31 mouse cellular contexts compared by ENCODE assay signal in genomic region chr11:69751635-69752034, GRCm38 (mm10). TPM values are rescaled to one million over a fixed set of nuclear protein-coding genes. Genes with fewer than 3 reads are reported as not detected.
A peak's percentile ranks its signal among the peaks of the same experiment; 100 is the strongest.
DNase-seq lines count a peak whose midpoint lies in the region; ATAC-seq and TF ChIP-seq lines count a peak whose summit lies in the region.
"Had no signal": no experiment of that assay in that cellular context is flagged by ENCODE, and none has a peak within 500 bp of the region (broad histone marks: within the 10 kb centered on the region; RNA-seq: fewer than 3 reads in every experiment).

No protein-coding gene starts in this region.

- peaks cover 30% of the 10 kb centered on the region for H3K4me1 ChIP-seq in heart, embryonic 11.5 days (ENCODE audit: control insufficient read depth, insufficient read depth, low read length)
- peaks cover 42% of the 10 kb centered on the region for H3K4me1 ChIP-seq in liver, embryonic 11.5 days (replicated peaks; ENCODE audit: control insufficient read depth, insufficient read depth, low read length)
- H3K4me1 ChIP-seq in liver, embryonic 14.5 days (replicated peaks; ENCODE audit: control insufficient read depth in 2 of 2, insufficient read depth in 2 of 2, low read length in 1 of 2): peaks cover 32 to 38% of the 10 kb centered on the region in 2 experiments
- H3K4me1 ChIP-seq in forebrain, embryonic 11.5 days (replicated peaks; ENCODE audit: control insufficient read depth, insufficient read depth, low read length): peaks cover 2% of the 10 kb centered on the region; the same call in 1 of the 2 replicates

- peak overlapping the region; percentile 23 for H3K4me2 ChIP-seq in heart, embryonic 11.5 days
- peak overlapping the region; percentile 41 for H3K4me2 ChIP-seq in liver, embryonic 11.5 days
- H3K4me2 ChIP-seq in liver, embryonic 14.5 days (ENCODE audit: low read depth): peak overlapping the region; percentile 43
- no peak overlapping the region for H3K4me2 ChIP-seq in forebrain, embryonic 11.5 days (ENCODE audit: low read depth, low read length, severe bottlenecking)
- H3K4me2 ChIP-seq: limb, embryonic 15.5 days; neural tube, embryonic 13.5 days had no signal

- no peak overlapping the region for H3K9ac ChIP-seq in heart, embryonic 11.5 days (ENCODE audit: low read depth, low read length)
- H3K9ac ChIP-seq in liver, embryonic 11.5 days (ENCODE audit: low read depth, low read length): no peak overlapping the region
- no peak overlapping the region; the same call in 1 of the 2 replicates for H3K9ac ChIP-seq in liver, embryonic 14.5 days (replicated peaks)
- no peak overlapping the region for H3K9ac ChIP-seq in forebrain, embryonic 11.5 days (ENCODE audit: low read length)
- H3K9ac ChIP-seq: forebrain, postnatal 0 days; limb, embryonic 15.5 days; neural tube, embryonic 13.5 days had no signal

- WGBS in heart, embryonic 11.5 days (ENCODE audit: insufficient replicate concordance): 31% methylated on average over 3 of the region's 3 CpGs
- 36% methylated on average over 3 of the region's 3 CpGs for WGBS in liver, embryonic 11.5 days
- 15% methylated on average over 3 of the region's 3 CpGs for WGBS in liver, embryonic 14.5 days (ENCODE audit: insufficient replicate concordance)
- WGBS in forebrain, embryonic 11.5 days: 88% methylated on average over 3 of the region's 3 CpGs

- intact Hi-C loops in heart, postnatal 36 days (cut with DNase I): no loop called here

- H3K36me3 ChIP-seq in heart, embryonic 11.5 days (ENCODE audit: control insufficient read depth, insufficient read depth, low read length): peaks cover 2% of the 10 kb centered on the region; the same call in 1 of the 2 replicates
- peaks cover 10% of the 10 kb centered on the region for H3K36me3 ChIP-seq in liver, embryonic 11.5 days (ENCODE audit: control insufficient read depth, insufficient read depth, low read length)
- H3K36me3 ChIP-seq in liver, embryonic 14.5 days (replicated peaks; ENCODE audit: control insufficient read depth, insufficient read depth, low read depth): peaks cover 30% of the 10 kb centered on the region
- H3K36me3 ChIP-seq in forebrain, embryonic 11.5 days (ENCODE audit: control insufficient read depth, insufficient read depth, low read length): peaks cover 6% of the 10 kb centered on the region; the same call in 1 of the 2 replicates

- no peak for TF ChIP-seq EP300 in liver, embryonic 14.5 days (IDR thresholded peaks at IDR 0.05; ENCODE audit: low read depth)

- no peak for ATAC-seq in heart, embryonic 11.5 days (replicated peaks; ENCODE audit: insufficient number of reproducible peaks, low FRiP score, low TSS enrichment)
- ATAC-seq in liver, embryonic 11.5 days (replicated peaks; ENCODE audit: low FRiP score): peak; percentile 53; the same call in 1 of the 2 replicates
- peak; percentile 42; the same call in 1 of the 2 replicates for ATAC-seq in liver, embryonic 14.5 days (ENCODE audit: insufficient read depth)
- peak; percentile 57 for ATAC-seq in megakaryocyte-erythroid progenitor cell, adult 5-6 weeks (replicated peaks; ENCODE audit: low FRiP score, low TSS enrichment, poor library complexity, severe bottlenecking)
- no peak for ATAC-seq in forebrain, embryonic 11.5 days (replicated peaks; ENCODE audit: low FRiP score)
- ATAC-seq: CD4-positive, CD25-positive, alpha-beta regulatory T cell, adult 4 months; forebrain, postnatal 0 days; Patski had no signal

- DNase-seq in heart, postnatal 36 days: no peak
- no peak for DNase-seq in liver, embryonic 11.5 days (ENCODE audit: low spot score)
- DNase-seq in liver: no peak
- no peak for DNase-seq in liver, embryonic 14.5 days (ENCODE audit: low read depth in 3 of 3, low spot score in 3 of 3)
- no peak for DNase-seq in testis, postnatal 14 days (ENCODE audit: low spot score)
- DNase-seq in forebrain, embryonic 11.5 days (ENCODE audit: low spot score): no peak
- DNase-seq: cerebellum, adult 11 months; cerebellum, adult 9-11 months; forebrain, postnatal 0 days; gastrocnemius, postnatal 36 days; kidney, adult 2 months; layer of hippocampus, adult 9-11 months; left cerebral cortex, postnatal 4 days; midbrain, embryonic 14.5 days; right cerebral cortex, postnatal 25 days; spleen, adult 18-20 months; thymus, postnatal 36 days had no signal

- peak overlapping the region; percentile 0; the same call in 1 of the 2 replicates for H3K27ac ChIP-seq in heart, embryonic 11.5 days (ENCODE audit: low read depth, low read length)
- H3K27ac ChIP-seq in liver, embryonic 11.5 days (ENCODE audit: low read depth, low read length): peak overlapping the region; percentile 15; the same call in 1 of the 2 replicates
- H3K27ac ChIP-seq in liver, embryonic 14.5 days: peak overlapping the region; percentile 11; the same call in 1 of the 2 replicates
- no peak overlapping the region for H3K27ac ChIP-seq in forebrain, embryonic 11.5 days (ENCODE audit: low read depth, low read length)
- H3K27ac ChIP-seq: embryonic facial prominence, embryonic 10.5 days; forebrain, embryonic 10.5 days; kidney, postnatal 0 days; left cerebral cortex, adult 2 months; limb, embryonic 15.5 days; neural tube, embryonic 13.5 days had no signal

- no peak for TF ChIP-seq CTCF in liver, embryonic 14.5 days (IDR thresholded peaks at IDR 0.05; ENCODE audit: low read depth)

- no peak overlapping the region for H3K4me3 ChIP-seq in heart, embryonic 11.5 days (ENCODE audit: low read depth, low read length)
- H3K4me3 ChIP-seq in liver, embryonic 11.5 days (ENCODE audit: low read depth, low read length): no peak overlapping the region
- no peak overlapping the region for H3K4me3 ChIP-seq in liver, embryonic 14.5 days (ENCODE audit: insufficient read depth in 1 of 2, low read depth in 2 of 2, low read length in 2 of 2)
- H3K4me3 ChIP-seq in forebrain, embryonic 11.5 days (ENCODE audit: low read depth, low read length): no peak overlapping the region
- H3K4me3 ChIP-seq: embryonic facial prominence, embryonic 10.5 days; forebrain, embryonic 10.5 days; left cerebral cortex, adult 2 months; limb, embryonic 15.5 days; neural tube, embryonic 13.5 days had no signal

- no peaks in the 10 kb centered on the region for H3K27me3 ChIP-seq in heart, embryonic 11.5 days (ENCODE audit: control insufficient read depth, insufficient read depth, low read length)
- H3K27me3 ChIP-seq in liver, embryonic 11.5 days (replicated peaks; ENCODE audit: control insufficient read depth, insufficient read depth, low read length): no peaks in the 10 kb centered on the region
- H3K27me3 ChIP-seq in liver, embryonic 14.5 days (ENCODE audit: control insufficient read depth, insufficient read depth, low read length): no peaks in the 10 kb centered on the region
- H3K27me3 ChIP-seq in forebrain, embryonic 11.5 days (ENCODE audit: control insufficient read depth, insufficient read depth, low read length): no peaks in the 10 kb centered on the region
- H3K27me3 ChIP-seq: limb, embryonic 15.5 days; neural tube, embryonic 13.5 days; Patski had no signal

- no peaks in the 10 kb centered on the region for H3K9me3 ChIP-seq in heart, embryonic 11.5 days (replicated peaks; ENCODE audit: control insufficient read depth, low read length)
- no peaks in the 10 kb centered on the region for H3K9me3 ChIP-seq in liver, embryonic 11.5 days (ENCODE audit: control insufficient read depth, low read length)
- H3K9me3 ChIP-seq in liver, embryonic 14.5 days (ENCODE audit: control insufficient read depth, low read length): no peaks in the 10 kb centered on the region
- H3K9me3 ChIP-seq in forebrain, embryonic 11.5 days (ENCODE audit: control insufficient read depth, low read length): no peaks in the 10 kb centered on the region
- H3K9me3 ChIP-seq: embryonic facial prominence, embryonic 10.5 days; forebrain, embryonic 10.5 days; limb, embryonic 15.5 days; neural tube, embryonic 13.5 days had no signal

RNA-seq across cellular contexts. Expression of gene Polr2a, which starts 6.8 kb away (rescaled TPM):
- 29.0 and 36.7 TPM in 2 replicates for polyA plus RNA-seq in heart, embryonic 11.5 days (2014; fragmentation: Nextera tagmentation; extraction: Ambion mirVana)
- total RNA-seq in heart, postnatal 36 days (2021): 10 to 100 TPM; 30.1 to 35.4 TPM
- 46.1 and 48.9 TPM in 2 replicates for polyA plus RNA-seq in liver, embryonic 11.5 days (2014; fragmentation: Nextera tagmentation; extraction: Ambion mirVana)
- 14.3 and 16.0 TPM in 2 replicates for polyA plus RNA-seq in liver, embryonic 14.5 days (2012; rRNA removed)
- polyA plus RNA-seq in liver, embryonic 14.5 days (2014; fragmentation: Nextera tagmentation; extraction: Ambion mirVana): 19.5 and 22.4 TPM in 2 replicates
- total RNA-seq in megakaryocyte-erythroid progenitor cell, adult 5-6 weeks (2014; fragmentation: Nextera tagmentation): 106 TPM in 2 replicates
- total RNA-seq in megakaryocyte-erythroid progenitor cell, adult 5-6 weeks (2017): 11.9 and 26.6 TPM in 2 replicates
- polyA plus RNA-seq in forebrain, embryonic 11.5 days (2014; fragmentation: Nextera tagmentation; extraction: Ambion mirVana): 61.2 and 65.7 TPM in 2 replicates

RNA-seq across cellular contexts. Expression of gene Slc35g3, which starts 10.1 kb away (rescaled TPM):
- polyA plus RNA-seq in heart, embryonic 11.5 days (2014; fragmentation: Nextera tagmentation; extraction: Ambion mirVana): 0.10 TPM in 1 of 2 replicates, not detected in the other
- not detected for total RNA-seq in heart, postnatal 36 days (2021)
- polyA plus RNA-seq in liver, embryonic 11.5 days (2014; fragmentation: Nextera tagmentation; extraction: Ambion mirVana): not detected in 2 replicates
- not detected in 2 replicates for polyA plus RNA-seq in liver, embryonic 14.5 days (2012; rRNA removed)
- not detected in 2 replicates for polyA plus RNA-seq in liver, embryonic 14.5 days (2014; fragmentation: Nextera tagmentation; extraction: Ambion mirVana)
- total RNA-seq in megakaryocyte-erythroid progenitor cell, adult 5-6 weeks (2014; fragmentation: Nextera tagmentation): not detected in 2 replicates
- not detected in 2 replicates for total RNA-seq in megakaryocyte-erythroid progenitor cell, adult 5-6 weeks (2017)
- not detected in 2 replicates for polyA plus RNA-seq in forebrain, embryonic 11.5 days (2014; fragmentation: Nextera tagmentation; extraction: Ambion mirVana)
- total RNA-seq: adrenal gland, adult 18-20 months; adrenal gland, postnatal 4 days; forebrain, postnatal 0 days; gastrocnemius, postnatal 36 days; left cerebral cortex, adult 2 months; left cerebral cortex, postnatal 4 days had no signal
- polyA plus RNA-seq: CD4-positive, CD25-positive, alpha-beta regulatory T cell, adult 4 months; cortical plate, adult 2 months; forebrain, embryonic 10.5 days; forebrain, postnatal 0 days; kidney, postnatal 0 days; large intestine, adult 2 months had no signal

RNA-seq across cellular contexts. Expression of gene Zbtb4, which starts 14.1 kb away (rescaled TPM):
- polyA plus RNA-seq in heart, embryonic 11.5 days (2014; fragmentation: Nextera tagmentation; extraction: Ambion mirVana): 2.1 and 3.1 TPM in 2 replicates
- total RNA-seq in heart, postnatal 36 days (2021): 10 to 100 TPM; 39.0 to 43.1 TPM
- 0.90 and 1.0 TPM in 2 replicates for polyA plus RNA-seq in liver, embryonic 11.5 days (2014; fragmentation: Nextera tagmentation; extraction: Ambion mirVana)
- 1.4 and 1.5 TPM in 2 replicates for polyA plus RNA-seq in liver, embryonic 14.5 days (2012; rRNA removed)
- 0.45 and 0.58 TPM in 2 replicates for polyA plus RNA-seq in liver, embryonic 14.5 days (2014; fragmentation: Nextera tagmentation; extraction: Ambion mirVana)
- 2.8 and 4.0 TPM in 2 replicates for total RNA-seq in megakaryocyte-erythroid progenitor cell, adult 5-6 weeks (2014; fragmentation: Nextera tagmentation)
- total RNA-seq in megakaryocyte-erythroid progenitor cell, adult 5-6 weeks (2017): 1.1 and 2.1 TPM in 2 replicates
- polyA plus RNA-seq in forebrain, embryonic 11.5 days (2014; fragmentation: Nextera tagmentation; extraction: Ambion mirVana): 1.1 and 1.4 TPM in 2 replicates

RNA-seq across cellular contexts. Expression of gene Chrnb1, which starts 44.1 kb away (rescaled TPM):
- polyA plus RNA-seq in heart, embryonic 11.5 days (2014; fragmentation: Nextera tagmentation; extraction: Ambion mirVana): 3.7 and 4.5 TPM in 2 replicates
- 1 to 10 TPM; 3.6 to 4.3 TPM for total RNA-seq in heart, postnatal 36 days (2021)
- 1.3 and 1.4 TPM in 2 replicates for polyA plus RNA-seq in liver, embryonic 11.5 days (2014; fragmentation: Nextera tagmentation; extraction: Ambion mirVana)
- polyA plus RNA-seq in liver, embryonic 14.5 days (2012; rRNA removed): 0.44 and 0.58 TPM in 2 replicates
- polyA plus RNA-seq in liver, embryonic 14.5 days (2014; fragmentation: Nextera tagmentation; extraction: Ambion mirVana): 0.32 and 0.33 TPM in 2 replicates
- total RNA-seq in megakaryocyte-erythroid progenitor cell, adult 5-6 weeks (2014; fragmentation: Nextera tagmentation): 2.3 TPM in 1 of 2 replicates, not detected in the other
- total RNA-seq in megakaryocyte-erythroid progenitor cell, adult 5-6 weeks (2017): 0.28 and 1.9 TPM in 2 replicates
- polyA plus RNA-seq in forebrain, embryonic 11.5 days (2014; fragmentation: Nextera tagmentation; extraction: Ambion mirVana): 0.73 and 1.1 TPM in 2 replicates

RNA-seq across cellular contexts. Expression of gene Fgf11, which starts 50.0 kb away (rescaled TPM):
- 1.5 and 2.5 TPM in 2 replicates for polyA plus RNA-seq in heart, embryonic 11.5 days (2014; fragmentation: Nextera tagmentation; extraction: Ambion mirVana)
- total RNA-seq in heart, postnatal 36 days (2021): 1 to 10 TPM; 2.4 to 3.0 TPM
- polyA plus RNA-seq in liver, embryonic 11.5 days (2014; fragmentation: Nextera tagmentation; extraction: Ambion mirVana): 1.2 TPM in 2 replicates
- polyA plus RNA-seq in liver, embryonic 14.5 days (2012; rRNA removed): 0.41 and 0.42 TPM in 2 replicates
- 0.06 and 0.13 TPM in 2 replicates for polyA plus RNA-seq in liver, embryonic 14.5 days (2014; fragmentation: Nextera tagmentation; extraction: Ambion mirVana)
- total RNA-seq in megakaryocyte-erythroid progenitor cell, adult 5-6 weeks (2014; fragmentation: Nextera tagmentation): 0.57 and 0.63 TPM in 2 replicates
- total RNA-seq in megakaryocyte-erythroid progenitor cell, adult 5-6 weeks (2017): 2.3 TPM in 1 of 2 replicates, not detected in the other
- 1.3 and 1.7 TPM in 2 replicates for polyA plus RNA-seq in forebrain, embryonic 11.5 days (2014; fragmentation: Nextera tagmentation; extraction: Ambion mirVana)
- polyA plus RNA-seq: CD4-positive, CD25-positive, alpha-beta regulatory T cell, adult 4 months had no signal

Comparison
In these comparisons a context has a peak if more than half of its experiments do, and no peak if none do; other contexts are left out.
1. ATAC-seq: peak in liver, embryonic 11.5 days (single experiment), liver, embryonic 14.5 days (single experiment) and megakaryocyte-erythroid progenitor cell, adult 5-6 weeks (single experiment); none in heart, embryonic 11.5 days (single experiment) and forebrain, embryonic 11.5 days (single experiment).